Mouse (Mus musculus) CH12.LX (cell line): ENCODE results near the gene Iqsec3. TPM values are rescaled to one million over a fixed set of nuclear protein-coding genes. Genes with fewer than 3 reads are reported as not detected.
A peak's percentile ranks its signal among the peaks of the same experiment; 100 is the strongest.

Source experiments
- DNase-seq: peaks from one replicate; pipeline ENCODE4 v3.0.0-alpha.2; 2013; ENCODE audit errors: extremely low read depth
- H3K27ac ChIP-seq: 2 replicates; pipeline ENCODE4 v1.5.1; 2012; ENCODE audit warnings: low read depth, mild to moderate bottlenecking, control low read depth, moderate library complexity; ENCODE audit not compliant: insufficient read depth
- H3K27me3 ChIP-seq: replicated peaks from 2 replicates; pipeline ENCODE3; 2012; ENCODE audit warnings: inconsistent platforms
- H3K36me3 ChIP-seq, 2 experiments: replicated peaks in 1 of 2; 2 replicates each; pipeline versions ENCODE3 to v1.6.1; 2012; ENCODE audit warnings: inconsistent platforms in 1 of 2, low read length in 1 of 2, mild to moderate bottlenecking in 1 of 2, mixed read lengths in 1 of 2, moderate library complexity in 1 of 2; ENCODE audit not compliant: control insufficient read depth in 1 of 2, insufficient read depth in 1 of 2
- H3K4me1 ChIP-seq, 2 experiments: 2 replicates each; pipeline ENCODE4 v1.6.1; 2012; ENCODE audit warnings: inconsistent platforms in 1 of 2, moderate library complexity in 1 of 2; ENCODE audit not compliant: insufficient read depth in 2 of 2, control insufficient read depth in 1 of 2
- H3K4me2 ChIP-seq: 2 replicates; pipeline ENCODE4 v1.6.1; 2012; ENCODE audit warnings: low read depth, mild to moderate bottlenecking, control low read depth; ENCODE audit not compliant: poor library complexity, insufficient read depth, severe bottlenecking
- H3K4me3 ChIP-seq, 3 experiments: fragments of 150-350 bp in 1 of 3; sonication (generic) in 1 of 3; replicated peaks in 1 of 3; 2 replicates each; pipeline versions ENCODE3 to v1.5.1; 2011 to 2012; ENCODE audit warnings: low read depth in 2 of 3, low read length in 2 of 3, mild to moderate bottlenecking in 2 of 3, moderate library complexity in 2 of 3, control low read depth in 1 of 3, improper control_type of control experiment in 1 of 3, inconsistent platforms in 1 of 3, mixed read lengths in 1 of 3; ENCODE audit not compliant: poor library complexity in 1 of 3
- H3K79me2 ChIP-seq: replicated peaks from 2 replicates; pipeline ENCODE4 v1.6.1; 2012; ENCODE audit warnings: mild to moderate bottlenecking, moderate library complexity; ENCODE audit not compliant: control insufficient read depth, poor library complexity, insufficient read depth, severe bottlenecking; ENCODE audit errors: extremely low read depth
- H3K9ac ChIP-seq: 2 replicates; pipeline ENCODE4 v1.6.1; 2012; ENCODE audit warnings: low read depth, mild to moderate bottlenecking, control low read depth, moderate library complexity; ENCODE audit not compliant: insufficient read depth
- H3K9me3 ChIP-seq: replicated peaks from 2 replicates; pipeline ENCODE3; 2012; ENCODE audit warnings: low read length, inconsistent platforms, mixed read lengths
- BHLHE40 ChIP-seq: IDR thresholded peaks from 2 replicates; pipeline ENCODE4 v1.6.1; 2011; ENCODE audit warnings: mild to moderate bottlenecking, low read depth, low read length, improper control_type of control experiment
- CHD1 ChIP-seq: IDR thresholded peaks from 2 replicates; pipeline ENCODE4 v1.6.1; 2012; ENCODE audit warnings: low read depth, low read length, improper control_type of control experiment, inconsistent platforms
- CTCF ChIP-seq, 2 experiments: IDR thresholded peaks in 1 of 2; conservative IDR thresholded peaks in 1 of 2; 2 replicates each; pipeline ENCODE4 v1.5.1; 2011 to 2012; ENCODE audit warnings: low read depth in 2 of 2, low read length in 2 of 2, improper control_type of control experiment in 1 of 2, inconsistent platforms in 1 of 2, mild to moderate bottlenecking in 1 of 2, moderate library complexity in 1 of 2
- E2F4 ChIP-seq: IDR thresholded peaks from 2 replicates; pipeline ENCODE4 v1.6.1; 2011; ENCODE audit warnings: low read depth, low read length, improper control_type of control experiment; ENCODE audit not compliant: insufficient replicate concordance
- ELF1 ChIP-seq: IDR thresholded peaks from 2 replicates; pipeline ENCODE4 v1.6.1; 2014; ENCODE audit warnings: low read depth, mild to moderate bottlenecking, inconsistent platforms, low read length, improper control_type of control experiment
- EP300 ChIP-seq: IDR thresholded peaks from 2 replicates; pipeline ENCODE4 v1.6.1; 2011; ENCODE audit warnings: low read length, improper control_type of control experiment
- ETS1 ChIP-seq: conservative IDR thresholded peaks from 2 replicates; pipeline ENCODE4 v1.6.1; 2012; ENCODE audit warnings: low read depth, mild to moderate bottlenecking, inconsistent platforms, low read length, improper control_type of control experiment, moderate library complexity
- GABPA ChIP-seq: IDR thresholded peaks from 2 replicates; pipeline ENCODE4 v1.6.1; 2012; ENCODE audit warnings: low read depth, low read length, improper control_type of control experiment, inconsistent platforms; ENCODE audit not compliant: insufficient replicate concordance
- IRF4 ChIP-seq: IDR thresholded peaks from 2 replicates; pipeline ENCODE4 v1.6.1; 2014; ENCODE audit warnings: low read depth, mild to moderate bottlenecking, inconsistent platforms, low read length, improper control_type of control experiment
- JUN ChIP-seq: IDR thresholded peaks from 2 replicates; pipeline ENCODE4 v1.6.1; 2011; ENCODE audit warnings: low read depth, mild to moderate bottlenecking, low read length, improper control_type of control experiment, moderate library complexity; ENCODE audit not compliant: insufficient read depth
- MYC ChIP-seq: IDR thresholded peaks from 2 replicates; pipeline ENCODE4 v1.6.1; 2011; ENCODE audit warnings: low read depth, mild to moderate bottlenecking, improper control_type of control experiment, low read length
- NELFE ChIP-seq: IDR thresholded peaks from 2 replicates; pipeline ENCODE4 v1.6.1; 2011; ENCODE audit warnings: low read depth, low read length, improper control_type of control experiment
- NRF1 ChIP-seq: IDR thresholded peaks from 2 replicates; pipeline ENCODE4 v1.6.1; 2014; ENCODE audit warnings: low read depth, mild to moderate bottlenecking, inconsistent platforms, low read length, improper control_type of control experiment, moderate library complexity
- PAX5 ChIP-seq: IDR thresholded peaks from 2 replicates; pipeline ENCODE4 v1.6.1; 2012; ENCODE audit warnings: low read length, inconsistent platforms, mixed read lengths
- POLR2AphosphoS2 ChIP-seq: IDR thresholded peaks from 2 replicates; pipeline ENCODE4 v1.6.1; 2011; ENCODE audit warnings: low read depth, low read length, improper control_type of control experiment
- RAD21 ChIP-seq: IDR thresholded peaks from 2 replicates; pipeline ENCODE4 v1.6.1; 2011; ENCODE audit warnings: low read depth, mild to moderate bottlenecking, low read length, improper control_type of control experiment, moderate library complexity
- RCOR1 ChIP-seq: conservative IDR thresholded peaks from 2 replicates; pipeline ENCODE4 v1.6.1; 2012; ENCODE audit warnings: low read depth, mild to moderate bottlenecking, inconsistent platforms, low read length, improper control_type of control experiment
- SMC3 ChIP-seq: IDR thresholded peaks from 2 replicates; pipeline ENCODE4 v1.6.1; 2011; ENCODE audit warnings: low read depth, low read length, improper control_type of control experiment
- TCF12 ChIP-seq: IDR thresholded peaks from 2 replicates; pipeline ENCODE4 v1.6.1; 2014; ENCODE audit warnings: low read depth, mild to moderate bottlenecking, inconsistent platforms, low read length, improper control_type of control experiment
- USF2 ChIP-seq: conservative IDR thresholded peaks from 2 replicates; pipeline ENCODE4 v1.6.1; 2011; ENCODE audit warnings: low read depth, low read length, improper control_type of control experiment
- ZKSCAN1 ChIP-seq: IDR thresholded peaks from 2 replicates; pipeline ENCODE4 v1.6.1; 2012; ENCODE audit warnings: low read depth, inconsistent platforms, low read length, improper control_type of control experiment, borderline replicate concordance
- dilution Hi-C: fragments of 300-500 bp; cut with MboI; formaldehyde crosslinking; loops from 2 replicates; pipeline ENCODE4 v1.14.3; 2020; ENCODE audit warnings: low sequenced_read_pairs; ENCODE audit not compliant: extremely low pct_unique_long_range_greater_than_20kb, extremely low pct_ligation_motif_present
- in situ Hi-C: fragments of 300-500 bp; cut with MboI; formaldehyde crosslinking; loops from 3 replicates; pipeline ENCODE4 v1.14.3; 2019; ENCODE audit warnings: low sequenced_read_pairs, low pct_ligation_motif_present, low pct_unique_long_range_greater_than_20kb, mixed read lengths
- polyA plus RNA-seq: library from polyadenylated mRNA; unstranded; fragments of >175 nt; gene quantifications from 2 replicates; pipeline ENCODE4 v1.2.1, GENCODE M21; 2012; ENCODE audit warnings: low read depth; ENCODE audit not compliant: insufficient read length
- total RNA-seq, 2 experiments: library from RNA; depleted of rRNA; stranded (reverse); fragments of 300-350 nt in 1 of 2; fragments of >200 nt in 1 of 2; gene quantifications; 2 replicates each; pipeline ENCODE4 v1.2.3; 2012 to 2014

The Iqsec3 gene
- total and polyA plus RNA-seq, 3 experiments, result not detected

GRCm38 (mm10) chr6:121341650-121342049, 131.8 kb downstream of the Iqsec3 start:
- Histone ChIP-seq H3K9ac (no peak overlapping the region), H3K4me1 (peaks cover 23 to 65% of the 10 kb centered on the region in 2 experiments), H3K9me3 (no peaks in the 10 kb centered on the region), H3K27ac (no peak overlapping the region), H3K4me2 (peak overlapping the region; percentile 8; the same call in 1 of the 2 replicates), H3K27me3 (no peaks in the 10 kb centered on the region), H3K36me3 (peaks cover 0 to 13% of the 10 kb centered on the region in 2 experiments), H3K4me3 (peak overlapping the region in 1 of 3 experiments; percentile 30), H3K79me2 (no peaks in the 10 kb centered on the region)
- peak; percentile 33 for DNase-seq
- in situ Hi-C loops (no loop called here), dilution Hi-C loops (no loop called here)
- TF ChIP-seq ELF1 (no peak), SMC3 (no peak), EP300 (peak; percentile 79), ZKSCAN1 (no peak), POLR2AphosphoS2 (no peak), USF2 (no peak), ETS1 (peak; percentile 25; the same call in 1 of the 2 replicates), IRF4 (0 out of 2 replicates have a peak, but pooled peaks have one; percentile 27), JUN (no peak), E2F4 (no peak), TCF12 (no peak), NELFE (no peak), CHD1 (no peak), PAX5 (no peak)

DNA sequence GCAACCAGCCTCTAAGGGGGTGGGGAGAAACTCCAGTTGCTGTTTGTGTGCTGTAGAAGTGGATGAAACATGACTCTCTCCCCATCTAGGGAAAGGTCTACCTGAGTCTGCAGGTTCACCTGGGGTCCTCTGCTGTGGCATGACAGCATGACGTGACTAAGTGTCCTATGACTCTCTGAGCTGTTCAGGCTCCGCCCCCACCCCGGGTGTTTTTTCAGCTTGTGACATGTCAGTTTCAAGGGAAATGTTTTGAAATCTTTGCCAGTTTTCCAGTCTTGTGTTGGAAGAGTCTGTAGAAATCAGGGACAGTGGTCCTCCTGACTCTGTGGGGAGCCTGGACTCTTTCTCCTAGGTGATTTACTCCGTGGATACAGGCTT, 135.0 kb downstream of the Iqsec3 start:
- Histone ChIP-seq H3K4me2 (no peak overlapping the region), H3K4me3 (no peak overlapping the region), H3K79me2 (no peaks in the 10 kb centered on the region), H3K36me3 (peaks cover 0 to 13% of the 10 kb centered on the region in 2 experiments), H3K9me3 (no peaks in the 10 kb centered on the region), H3K4me1 (peaks cover 25 to 56% of the 10 kb centered on the region in 2 experiments), H3K27ac (no peak overlapping the region), H3K27me3 (no peaks in the 10 kb centered on the region), H3K9ac (no peak overlapping the region)
- DNase-seq, result no peak
- in situ Hi-C loops (loop anchor here (5.0 to 10.0 kb wide), 2 partner anchors 151 to 196 kb away; no protein-coding TSS in a partner anchor), dilution Hi-C loops (no loop called here)
- TF ChIP-seq E2F4 (no peak), ELF1 (no peak), GABPA (no peak), TCF12 (no peak), CHD1 (no peak), RAD21 (no peak), BHLHE40 (no peak), NELFE (no peak), NRF1 (no peak), RCOR1 (no peak), MYC (no peak), CTCF (conservative IDR thresholded peaks at IDR 0.05 in 1 of 2, IDR thresholded peaks at IDR 0.05 in 1 of 2; ENCODE audit: low read depth in 2 of 2, low read length in 2 of 2) (no peak)
